Mouse (Mus musculus) embryonic fibroblast, embryonic 13.5 days (primary cell): ENCODE data around the gene Cdh15. TPM values are rescaled to one million over a fixed set of nuclear protein-coding genes. Genes with fewer than 3 reads are reported as not detected.

Source experiments
- H3K27ac ChIP-seq: 2 replicates; pipeline ENCODE4 v1.5.1; 2012; ENCODE audit warnings: low read length, control low read depth, inconsistent platforms; ENCODE audit not compliant: insufficient read depth
- H3K4me1 ChIP-seq: 2 replicates; pipeline ENCODE4 v1.6.1; 2011; ENCODE audit warnings: low read length; ENCODE audit not compliant: control insufficient read depth, insufficient read depth
- H3K4me3 ChIP-seq: 2 replicates; pipeline ENCODE4 v1.5.1; 2011; ENCODE audit warnings: mild to moderate bottlenecking, control low read depth, low read length; ENCODE audit not compliant: insufficient read depth
- CTCF ChIP-seq: IDR thresholded peaks from 2 replicates; pipeline ENCODE4 v1.5.1; 2011; ENCODE audit warnings: mild to moderate bottlenecking, control low read depth, low read length, moderate library complexity, borderline replicate concordance; ENCODE audit not compliant: insufficient read depth
- POLR2A ChIP-seq: IDR thresholded peaks from 2 replicates; pipeline ENCODE4 v1.6.1; 2011; ENCODE audit warnings: low read depth, mild to moderate bottlenecking, control low read depth, low read length, moderate library complexity
- polyA plus RNA-seq: library from polyadenylated mRNA; stranded (reverse); fragments of >200 nt; gene quantifications from 2 replicates; pipeline ENCODE4 v1.2.4, GENCODE M21; 2011; ENCODE audit warnings: low read depth; ENCODE audit not compliant: missing spikeins, insufficient read length

Cdh15 gene
- polyA plus RNA-seq, 1 experiment = 0.21 TPM

DNA sequence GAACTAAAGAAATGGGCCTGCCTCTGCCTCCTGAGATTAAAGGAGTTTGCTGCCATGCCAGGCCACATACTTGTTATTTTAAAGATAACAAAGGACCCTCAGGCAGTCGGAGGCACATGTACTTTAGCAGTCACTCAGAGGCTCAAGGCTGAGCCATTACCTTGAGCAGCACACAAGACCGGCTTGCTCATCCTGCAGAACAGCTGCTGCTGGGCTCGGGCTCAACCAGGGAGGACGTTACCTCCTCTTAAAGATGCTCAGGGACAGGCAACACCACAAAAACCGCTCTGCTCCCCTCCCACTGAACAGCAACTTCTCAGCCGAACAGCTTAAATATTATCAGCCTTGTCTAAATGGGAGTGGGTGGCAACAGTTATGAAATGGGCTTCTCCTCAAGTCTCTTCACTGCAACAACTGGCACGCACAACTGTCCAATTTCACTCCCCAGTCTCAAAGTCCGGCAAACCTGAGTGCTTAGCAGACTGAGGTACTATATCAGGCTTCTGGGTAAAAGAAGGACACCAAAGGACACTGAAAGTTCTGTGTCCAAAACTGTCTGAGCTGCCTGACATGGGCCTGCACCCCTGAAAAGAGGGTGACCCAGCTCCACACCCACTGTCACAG lies 54.2 kb downstream of the Cdh15 start:
- Histone ChIP-seq H3K27ac (no peak overlapping the region), H3K4me1 (peaks cover 15% of the 10 kb centered on the region), H3K4me3 (no peak overlapping the region)
- TF ChIP-seq POLR2A = no peak
- no peak for TF ChIP-seq CTCF

DNA sequence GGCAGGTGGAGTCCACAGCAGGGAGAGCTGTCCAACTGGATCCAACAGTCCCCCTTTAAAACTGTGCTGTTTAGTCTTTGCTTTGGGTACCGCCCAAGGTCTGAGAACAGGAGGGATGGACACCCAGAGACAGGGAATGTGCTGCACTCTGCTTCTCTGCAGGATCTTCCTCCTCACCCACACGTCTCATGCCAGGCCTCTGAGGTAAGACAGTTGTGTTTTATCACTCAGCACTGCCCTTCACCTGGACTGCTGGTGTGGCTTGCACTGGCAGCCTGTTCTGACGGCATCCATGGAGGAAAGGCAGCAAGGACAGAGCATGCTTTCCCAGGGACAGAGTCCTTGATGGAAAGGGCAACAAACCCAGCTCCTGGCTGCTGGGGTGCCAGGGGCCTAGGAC lies 54.8 kb downstream of the Cdh15 start:
- Histone ChIP-seq H3K27ac (no peak overlapping the region), H3K4me3 (no peak overlapping the region), H3K4me1 (peaks cover 18% of the 10 kb centered on the region)
- no peak for TF ChIP-seq POLR2A
- no peak for TF ChIP-seq CTCF

DNA sequence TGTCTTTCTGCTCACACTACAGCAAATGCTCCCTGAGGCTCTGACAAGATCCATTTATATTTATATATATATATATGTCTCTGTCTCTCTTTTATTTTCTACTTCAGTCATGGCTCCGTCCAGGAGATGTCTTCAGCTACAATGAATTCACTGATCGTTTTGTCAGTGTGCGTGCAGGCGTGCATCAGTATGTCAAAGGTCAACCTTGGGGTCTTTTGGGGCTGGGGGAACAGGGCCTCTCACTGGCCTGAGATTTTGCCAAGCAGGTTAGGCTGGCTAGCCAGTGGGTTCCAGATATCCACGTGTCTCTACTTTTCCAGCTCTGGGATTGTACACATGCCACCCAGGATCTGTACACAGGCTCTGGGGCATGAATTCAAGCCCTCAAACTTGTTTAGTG lies 55.2 kb downstream of the Cdh15 start:
- Histone ChIP-seq H3K4me3 (no peak overlapping the region), H3K4me1 (peaks cover 21% of the 10 kb centered on the region), H3K27ac (no peak overlapping the region)
- TF ChIP-seq POLR2A (no peak), CTCF (no peak)

DNA sequence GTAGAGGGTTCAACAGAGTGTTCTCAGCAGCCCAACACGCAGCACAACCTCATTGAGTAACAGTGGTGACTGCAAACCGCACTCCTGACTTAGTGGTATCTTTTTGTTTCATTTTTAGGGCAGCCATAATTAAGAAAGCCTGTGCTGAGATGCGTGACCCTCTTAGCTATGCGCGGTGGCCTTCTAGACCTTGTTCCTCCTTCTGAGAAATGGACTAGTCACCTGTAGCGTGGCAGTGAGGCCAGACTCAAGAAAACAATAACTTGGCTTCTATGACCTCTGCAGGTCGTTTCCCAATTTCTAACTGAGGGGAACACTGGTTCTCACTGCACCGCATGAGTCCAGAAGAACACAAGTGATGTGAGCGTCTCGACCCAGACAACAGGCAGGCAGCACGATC lies 56.7 kb downstream of the Cdh15 start:
- Histone ChIP-seq H3K4me3 (no peak overlapping the region), H3K4me1 (peaks cover 22% of the 10 kb centered on the region), H3K27ac (0 out of 2 replicates have a peak overlapping the region, but pooled peaks have one; percentile 5)
- TF ChIP-seq CTCF (no peak), POLR2A (no peak)

DNA sequence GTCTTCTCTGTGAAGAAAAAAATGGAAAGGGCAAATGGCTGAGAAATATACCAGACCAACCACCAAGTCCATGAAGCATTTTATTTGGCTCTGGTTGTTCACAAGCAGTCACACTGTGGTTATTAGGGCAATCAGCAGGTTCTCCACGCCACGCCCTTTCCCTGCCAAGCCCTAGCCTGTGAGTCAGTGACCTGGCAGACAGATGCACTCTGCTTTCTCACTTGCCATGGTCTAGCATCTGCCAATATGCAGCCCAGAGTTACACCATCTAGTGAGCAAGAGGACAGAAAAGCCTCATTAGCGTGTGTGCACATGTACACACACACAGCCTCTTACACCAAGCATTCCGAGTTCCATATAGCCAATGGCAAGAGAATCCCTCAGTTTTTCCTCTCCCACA lies 57.6 kb downstream of the Cdh15 start:
- no peak for TF ChIP-seq POLR2A
- TF ChIP-seq CTCF = no peak
- no peak overlapping the region for H3K4me3 ChIP-seq
- peaks cover 22% of the 10 kb centered on the region for H3K4me1 ChIP-seq
- H3K27ac ChIP-seq = peak overlapping the region; percentile 43

DNA sequence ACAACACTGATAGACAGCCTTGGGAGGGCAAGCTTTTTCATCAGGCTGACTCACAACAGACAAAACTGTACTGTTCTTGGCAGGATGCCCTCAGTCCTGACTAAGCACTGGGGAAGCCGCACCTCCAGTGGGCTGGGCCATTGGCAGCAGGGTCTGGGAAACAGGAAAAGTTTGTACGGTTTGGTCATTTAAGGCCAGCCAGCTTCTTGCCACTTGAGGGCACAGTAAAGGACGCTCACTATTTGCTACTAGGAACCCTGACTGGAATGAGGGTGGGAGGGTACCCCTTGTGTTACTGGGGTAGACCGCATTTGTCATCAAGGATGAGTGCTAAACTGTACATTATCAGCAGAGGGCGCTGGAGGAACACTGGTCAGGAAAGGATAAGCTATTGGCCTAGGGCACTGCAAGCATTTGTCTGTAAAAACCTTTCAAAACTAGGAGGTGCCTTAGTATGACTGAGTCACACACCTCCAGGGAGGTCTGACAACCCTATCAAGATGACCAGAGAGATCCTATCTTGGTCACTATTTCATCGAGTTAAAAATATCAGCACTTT lies 58.8 kb downstream of the Cdh15 start:
- no peak overlapping the region for H3K4me3 ChIP-seq
- peaks cover 22% of the 10 kb centered on the region for H3K4me1 ChIP-seq
- H3K27ac ChIP-seq = peak overlapping the region; percentile 42
- peak; percentile 42; the same call in 1 of the 2 replicates for TF ChIP-seq CTCF
- no peak for TF ChIP-seq POLR2A

DNA sequence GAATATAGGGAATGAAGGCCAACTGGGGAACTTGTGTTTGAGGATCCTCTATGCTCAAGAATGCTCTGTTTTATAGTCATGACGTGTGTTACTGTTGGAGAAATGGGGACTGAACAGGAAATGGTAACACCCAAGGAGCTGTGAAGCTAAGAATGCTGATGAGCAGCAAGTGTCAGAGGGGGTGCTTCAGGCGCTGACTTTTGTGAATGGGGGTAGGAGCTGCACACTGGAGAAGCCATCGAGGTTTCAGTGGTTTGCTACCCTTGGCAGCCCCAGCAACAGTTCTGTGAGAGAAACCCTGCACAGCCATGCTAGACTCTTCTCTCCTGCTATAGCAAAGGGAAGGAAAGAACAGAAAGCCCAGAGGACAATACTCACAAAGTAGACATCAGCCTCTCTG lies 64.4 kb downstream of the Cdh15 start:
- TF ChIP-seq POLR2A = no peak
- TF ChIP-seq CTCF = no peak

DNA sequence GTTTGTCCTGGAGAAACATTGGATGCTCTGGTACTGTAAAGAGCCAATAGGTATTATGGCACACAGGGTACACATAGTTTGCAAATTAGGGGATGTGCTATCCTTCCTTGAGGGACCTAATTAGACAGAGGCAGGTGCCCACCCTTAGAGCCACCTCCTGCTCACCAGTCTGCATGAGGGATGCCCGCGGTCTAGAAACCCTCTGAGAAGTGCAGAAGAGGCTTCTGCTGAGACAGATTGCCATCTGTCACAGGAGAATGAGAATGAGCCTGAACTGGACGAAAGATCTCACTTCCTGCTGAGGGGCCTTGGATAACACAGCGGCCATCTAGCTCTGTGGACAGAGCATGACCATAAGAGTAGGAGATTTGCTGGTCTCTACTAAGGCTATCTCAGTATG lies 65.1 kb downstream of the Cdh15 start:
- H3K27ac ChIP-seq = no peak overlapping the region
- TF ChIP-seq CTCF (no peak), POLR2A (no peak)

More for the DNA sequence above, 64.4 kb downstream of the Cdh15 start:
- Histone ChIP-seq H3K4me3 (no peak overlapping the region), H3K27ac (no peak overlapping the region), H3K4me1 (peaks cover 7% of the 10 kb centered on the region; the same call in 1 of the 2 replicates)

DNA sequence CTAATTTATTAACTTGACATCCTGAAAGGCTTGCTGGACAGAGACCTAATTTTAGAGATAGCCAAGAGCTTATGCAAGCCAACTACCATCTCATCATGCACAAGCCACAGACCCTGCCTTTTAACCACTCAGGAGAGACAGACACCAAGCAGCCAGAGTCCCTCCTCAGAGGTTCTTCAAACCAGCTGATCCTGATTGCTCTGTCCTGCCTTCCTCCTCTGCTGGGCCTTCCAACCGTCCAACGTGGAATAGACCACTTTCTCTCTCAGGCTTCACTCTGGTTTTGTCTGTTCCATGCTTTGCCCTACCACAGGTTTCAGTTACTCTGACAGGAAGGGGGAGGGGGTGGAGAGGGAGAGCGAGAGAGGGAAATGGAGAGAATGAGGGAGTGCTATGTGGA lies 69.0 kb downstream of the Cdh15 start:
- Histone ChIP-seq H3K4me3 (no peak overlapping the region), H3K4me1 (peaks cover 4% of the 10 kb centered on the region; the same call in 1 of the 2 replicates), H3K27ac (no peak overlapping the region)
- no peak for TF ChIP-seq POLR2A
- no peak for TF ChIP-seq CTCF

More for the DNA sequence above, 65.1 kb downstream of the Cdh15 start:
- Histone ChIP-seq H3K4me3 (no peak overlapping the region), H3K4me1 (peaks cover 6% of the 10 kb centered on the region; the same call in 1 of the 2 replicates)

Other genes with a start within 250 kb of the Cdh15 start
- 12.1 and 15.4 TPM in 2 replicates for gene Galns, start 236.5 kb upstream of the Cdh15 start, polyA plus RNA-seq
- 44.2 and 45.8 TPM in 2 replicates for gene Trappc2l, start 236.3 kb upstream of the Cdh15 start, polyA plus RNA-seq
- not detected in 2 replicates for gene Pabpn1l, start 225.2 kb upstream of the Cdh15 start, polyA plus RNA-seq
- gene Cbfa2t3, start 148.9 kb upstream of the Cdh15 start, polyA plus RNA-seq = 0.07 TPM in 1 of 2 replicates, not detected in the other
- 5.4 and 6.0 TPM in 2 replicates for gene Acsf3, start 72.5 kb upstream of the Cdh15 start, polyA plus RNA-seq
- gene Ankrd11, start 194.3 kb downstream of the Cdh15 start, polyA plus RNA-seq = 76.2 and 83.5 TPM in 2 replicates
- gene Spg7, start 215.0 kb downstream of the Cdh15 start, polyA plus RNA-seq = 52.4 and 80.7 TPM in 2 replicates